Mouse (Mus musculus): ENCODE data around the gene Kdf1.

- TF ChIP-seq TAL1 (conservative IDR thresholded peaks at IDR 0.05; ENCODE audit: low read depth, low read length), result no peak
- TF ChIP-seq CTCF (IDR thresholded peaks at IDR 0.05; ENCODE audit: low read depth, low read length), result no peak
- no peak for TF ChIP-seq GATA1 (IDR thresholded peaks at IDR 0.05; ENCODE audit: borderline replicate concordance, low read length)
- no peak for TF ChIP-seq POLR2AphosphoS5 (IDR thresholded peaks at IDR 0.05; ENCODE audit: insufficient replicate concordance, low read depth, low read length)
- no peak for TF ChIP-seq GATA2 (IDR thresholded peaks at IDR 0.05; ENCODE audit: borderline replicate concordance, low read depth, low read length)
These were observed 41.1 kb downstream of the Kdf1 start for GRCm38 (mm10) chr4:133559846-133560245.

Measured in G1E (cell line).